Mouse (Mus musculus): ENCODE data around the gene Bud13. TPM values are rescaled to one million over a fixed set of nuclear protein-coding genes. Genes with fewer than 3 reads are reported as not detected.

The Bud13 gene
- polyA plus RNA-seq, 2 experiments, result 19.2 to 23.1 TPM

DNA sequence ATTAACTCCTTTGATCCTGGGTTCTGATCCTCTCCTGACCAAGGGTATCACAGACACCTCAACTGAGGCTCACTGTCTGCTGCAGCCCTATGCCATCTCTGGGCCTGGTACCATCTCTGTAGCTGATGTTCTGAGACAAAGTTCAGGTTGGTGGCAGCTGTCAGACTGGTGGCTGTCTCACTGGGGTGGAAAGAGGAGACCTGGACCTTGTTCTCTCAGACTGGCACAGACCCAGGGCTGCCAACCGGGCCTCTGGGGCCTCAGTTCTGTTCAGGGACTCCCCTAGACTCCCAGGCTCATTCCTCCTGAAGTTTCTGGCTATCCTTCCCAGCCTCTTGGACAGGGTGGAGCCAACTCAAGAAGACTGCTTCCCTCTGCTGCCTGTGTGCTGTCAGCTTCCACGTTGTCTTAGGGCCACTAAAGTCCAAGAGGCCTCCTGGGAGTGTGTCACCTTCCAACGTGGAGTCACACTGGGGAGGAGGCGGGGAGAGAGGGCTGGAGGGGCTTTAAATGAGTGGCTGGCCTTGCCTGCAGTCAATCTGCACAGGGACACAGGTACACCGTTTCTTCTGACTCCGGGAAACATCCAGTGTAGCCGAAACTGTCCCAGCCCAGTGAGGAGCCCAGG is 42.2 kb upstream of the Bud13 start, which contains the start of gene Apoa4:
Gene Apoa4, plus strand, starts transcription at position 171 of the 628 bp plus-strand sequence.
- no peak for DNase-seq (ENCODE audit: low spot score)
- no peak for ATAC-seq (ENCODE audit: low FRiP score, low read depth)
- no peak within 1 kb of the TSS for H3K4me3 ChIP-seq (replicated peaks; ENCODE audit: low read length)
- H3K27me3 ChIP-seq (ENCODE audit: control insufficient read depth, insufficient read depth, low read length), result no peaks in the 10 kb centered on the region
- 58% methylated on average over 7 of the region's 7 CpGs for WGBS
- no peak within 1 kb of the TSS for H3K4me2 ChIP-seq (replicated peaks; ENCODE audit: low read depth, low read length, severe bottlenecking)
- no peak within 1 kb of the TSS for H3K27ac ChIP-seq (replicated peaks; ENCODE audit: low read depth, low read length)
- H3K9me3 ChIP-seq (ENCODE audit: control insufficient read depth, low read length), result no peaks in the 10 kb centered on the region
- H3K4me1 ChIP-seq (ENCODE audit: control insufficient read depth, insufficient read depth, low read length), result no peaks in the 10 kb centered on the region
- no peak within 1 kb of the TSS for H3K9ac ChIP-seq (ENCODE audit: low read depth, low read length, severe bottlenecking)
- no peaks in the 10 kb centered on the region for H3K36me3 ChIP-seq (ENCODE audit: control insufficient read depth, insufficient read depth, low read length)
- TF ChIP-seq POLR2A (IDR thresholded peaks at IDR 0.05; ENCODE audit: borderline replicate concordance, extremely low read depth, insufficient read depth, insufficient read length), result no peak

GRCm38 (mm10) chr9:46241818-46242217 is 41.0 kb upstream of the Bud13 start:
- DNase-seq (ENCODE audit: low spot score), result no peak
- WGBS, result 73% methylated on average over 2 of the region's 2 CpGs
- no peak overlapping the region for H3K9ac ChIP-seq (ENCODE audit: low read depth, low read length, severe bottlenecking)
- no peak overlapping the region for H3K27ac ChIP-seq (replicated peaks; ENCODE audit: low read depth, low read length)
- H3K4me1 ChIP-seq (ENCODE audit: control insufficient read depth, insufficient read depth, low read length), result no peaks in the 10 kb centered on the region
- H3K27me3 ChIP-seq (ENCODE audit: control insufficient read depth, insufficient read depth, low read length), result no peaks in the 10 kb centered on the region
- no peaks in the 10 kb centered on the region for H3K9me3 ChIP-seq (ENCODE audit: control insufficient read depth, low read length)
- H3K4me3 ChIP-seq (replicated peaks; ENCODE audit: low read length), result no peak overlapping the region
- H3K4me2 ChIP-seq (replicated peaks; ENCODE audit: low read depth, low read length, severe bottlenecking), result no peak overlapping the region
- TF ChIP-seq POLR2A (IDR thresholded peaks at IDR 0.05; ENCODE audit: borderline replicate concordance, extremely low read depth, insufficient read depth, insufficient read length), result no peak
- no peak for ATAC-seq (ENCODE audit: low FRiP score, low read depth)
- no peaks in the 10 kb centered on the region for H3K36me3 ChIP-seq (ENCODE audit: control insufficient read depth, insufficient read depth, low read length)

- H3K4me2 ChIP-seq (replicated peaks; ENCODE audit: low read depth, low read length, severe bottlenecking), result no peak overlapping the region
- H3K4me1 ChIP-seq (ENCODE audit: control insufficient read depth, insufficient read depth, low read length), result no peaks in the 10 kb centered on the region
- no peaks in the 10 kb centered on the region for H3K9me3 ChIP-seq (ENCODE audit: control insufficient read depth, low read length)
- 47% methylated on average over 4 of the region's 4 CpGs for WGBS
- H3K36me3 ChIP-seq (ENCODE audit: control insufficient read depth, insufficient read depth, low read length), result no peaks in the 10 kb centered on the region
- no peak overlapping the region for H3K27ac ChIP-seq (replicated peaks; ENCODE audit: low read depth, low read length)
- no peak overlapping the region for H3K9ac ChIP-seq (ENCODE audit: low read depth, low read length, severe bottlenecking)
- H3K4me3 ChIP-seq (replicated peaks; ENCODE audit: low read length), result no peak overlapping the region
- H3K27me3 ChIP-seq (ENCODE audit: control insufficient read depth, insufficient read depth, low read length), result no peaks in the 10 kb centered on the region
- no peak for TF ChIP-seq POLR2A (IDR thresholded peaks at IDR 0.05; ENCODE audit: borderline replicate concordance, extremely low read depth, insufficient read depth, insufficient read length)
- no peak for ATAC-seq (ENCODE audit: low FRiP score, low read depth)
- DNase-seq (ENCODE audit: low spot score), result no peak
Measured at GRCm38 (mm10) chr9:46243122-46243521, 39.7 kb upstream of the Bud13 start.

DNA sequence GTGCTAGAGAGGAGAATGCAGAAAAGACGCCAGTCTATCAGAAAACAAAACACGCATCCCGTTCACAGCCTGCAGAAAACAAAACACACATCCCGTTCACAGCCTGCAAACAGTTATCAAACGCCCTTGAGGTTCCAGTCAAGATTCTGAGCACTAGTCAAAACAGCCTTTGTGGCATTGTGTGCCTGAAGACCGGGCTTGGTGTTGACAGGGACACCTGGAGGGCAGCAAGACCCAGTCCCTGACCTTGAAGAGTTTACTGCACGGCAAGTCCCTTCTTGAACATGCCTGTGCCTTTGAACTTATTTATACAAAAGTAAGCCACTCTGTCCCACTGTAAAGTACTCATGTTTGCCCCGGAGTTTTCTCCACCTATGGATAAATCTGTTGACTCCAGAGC is 39.2 kb upstream of the Bud13 start:
- no peak for TF ChIP-seq POLR2A (IDR thresholded peaks at IDR 0.05; ENCODE audit: borderline replicate concordance, extremely low read depth, insufficient read depth, insufficient read length)
- H3K4me1 ChIP-seq (ENCODE audit: control insufficient read depth, insufficient read depth, low read length), result no peaks in the 10 kb centered on the region
- H3K4me3 ChIP-seq (replicated peaks; ENCODE audit: low read length), result no peak overlapping the region
- WGBS, result 49% methylated on average over 8 of the region's 8 CpGs
- H3K27ac ChIP-seq (replicated peaks; ENCODE audit: low read depth, low read length), result no peak overlapping the region
- H3K9me3 ChIP-seq (ENCODE audit: control insufficient read depth, low read length), result no peaks in the 10 kb centered on the region
- DNase-seq (ENCODE audit: low spot score) (no peak), ATAC-seq (ENCODE audit: low FRiP score, low read depth) (no peak)
- H3K36me3 ChIP-seq (ENCODE audit: control insufficient read depth, insufficient read depth, low read length), result no peaks in the 10 kb centered on the region
- H3K9ac ChIP-seq (ENCODE audit: low read depth, low read length, severe bottlenecking), result no peak overlapping the region
- no peaks in the 10 kb centered on the region for H3K27me3 ChIP-seq (ENCODE audit: control insufficient read depth, insufficient read depth, low read length)
- H3K4me2 ChIP-seq (replicated peaks; ENCODE audit: low read depth, low read length, severe bottlenecking), result no peak overlapping the region

GRCm38 (mm10) chr9:46246752-46247324 is 36.0 kb upstream of the Bud13 start:
- TF ChIP-seq POLR2A (IDR thresholded peaks at IDR 0.05; ENCODE audit: borderline replicate concordance, extremely low read depth, insufficient read depth, insufficient read length), result no peak
- no peaks in the 10 kb centered on the region for H3K4me1 ChIP-seq (ENCODE audit: control insufficient read depth, insufficient read depth, low read length)
- 0 out of 2 replicates have a peak overlapping the region, but pooled peaks have one; percentile 31 for H3K9ac ChIP-seq (ENCODE audit: low read depth, low read length, severe bottlenecking)
- ATAC-seq (ENCODE audit: low FRiP score, low read depth) (peak; percentile 86), DNase-seq (ENCODE audit: low spot score) (peak; percentile 90)
- H3K27ac ChIP-seq (replicated peaks; ENCODE audit: low read depth, low read length), result no peak overlapping the region
- no peaks in the 10 kb centered on the region for H3K9me3 ChIP-seq (ENCODE audit: control insufficient read depth, low read length)
- no peak overlapping the region for H3K4me3 ChIP-seq (replicated peaks; ENCODE audit: low read length)
- no peaks in the 10 kb centered on the region for H3K27me3 ChIP-seq (ENCODE audit: control insufficient read depth, insufficient read depth, low read length)
- H3K4me2 ChIP-seq (replicated peaks; ENCODE audit: low read depth, low read length, severe bottlenecking), result 0 out of 2 replicates have a peak overlapping the region, but pooled peaks have one; percentile 23
- no peaks in the 10 kb centered on the region for H3K36me3 ChIP-seq (ENCODE audit: control insufficient read depth, insufficient read depth, low read length)
- 16% methylated on average over 11 of the region's 11 CpGs for WGBS

Measured in limb, embryonic 14.5 days (tissue).